Mouse (Mus musculus): ENCODE data around the gene Sfta2. TPM values are rescaled to one million over a fixed set of nuclear protein-coding genes. Genes with fewer than 3 reads are reported as not detected.

The Sfta2 gene
- polyA plus RNA-seq, 1 experiment from 2014 or later, result 0.44 TPM

DNA sequence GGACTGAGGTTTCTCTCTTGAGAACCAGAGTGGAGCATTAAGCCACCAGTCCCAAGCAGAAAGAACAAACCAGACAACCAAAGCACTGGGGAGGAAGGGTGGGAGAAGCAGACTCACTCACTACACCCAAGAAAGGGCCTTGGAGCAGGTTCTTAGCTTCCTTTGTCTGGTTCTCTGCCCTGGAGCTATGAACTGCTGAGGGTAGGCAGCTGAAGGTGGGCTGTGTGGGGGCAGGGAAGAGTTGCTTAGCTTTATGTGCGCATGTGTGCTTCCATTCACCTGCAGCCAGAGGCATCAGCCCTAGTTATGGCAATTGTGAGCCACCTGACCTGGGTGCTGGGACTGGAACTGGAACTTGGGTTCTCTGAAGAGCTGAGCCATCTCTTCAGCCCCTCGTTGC, 51.7 kb downstream of the Sfta2 start:
- no peak overlapping the region for H3K27ac ChIP-seq (replicated peaks)
- no peak overlapping the region for H3K9ac ChIP-seq
- no peaks in the 10 kb centered on the region for H3K9me3 ChIP-seq
- WGBS, result 90% methylated on average over 2 of the region's 2 CpGs
- H3K4me1 ChIP-seq (replicated peaks), result no peaks in the 10 kb centered on the region
- H3K4me3 ChIP-seq, result no peak overlapping the region
- no peak overlapping the region for H3K4me2 ChIP-seq
- peaks cover 16% of the 10 kb centered on the region; the same call in 1 of the 2 replicates for H3K36me3 ChIP-seq
- ATAC-seq (ENCODE audit: low FRiP score, low read depth), result no peak
- no peaks in the 10 kb centered on the region for H3K27me3 ChIP-seq

DNA sequence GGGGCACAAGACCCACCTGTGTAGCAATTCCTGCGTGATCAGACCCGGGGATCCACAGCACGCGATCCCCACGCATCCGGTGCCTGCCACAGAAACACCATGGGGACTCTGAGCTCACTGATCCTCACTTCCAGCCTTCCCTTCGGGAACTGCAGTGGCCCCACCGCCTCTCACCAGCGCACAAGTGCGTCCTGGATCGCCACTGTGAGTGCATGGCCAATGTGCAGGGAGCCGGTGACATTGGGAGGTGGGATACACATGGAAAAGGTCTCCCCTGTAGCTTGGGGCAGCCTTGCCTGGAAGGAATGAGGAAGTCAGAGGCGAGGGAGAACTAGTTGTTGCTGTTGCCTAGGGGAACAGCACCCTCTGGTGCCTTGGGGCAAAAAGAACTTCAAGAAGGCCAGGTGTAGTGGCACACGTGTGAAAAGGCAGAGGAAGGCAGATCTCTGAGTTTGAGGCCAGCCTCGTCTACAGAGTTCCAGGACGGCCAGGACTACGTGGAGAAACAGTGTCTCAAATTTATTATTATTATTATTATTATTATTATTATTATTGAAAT, 64.7 kb downstream of the Sfta2 start:
- Histone ChIP-seq H3K27me3 (no peaks in the 10 kb centered on the region), H3K27ac (replicated peaks) (no peak overlapping the region), H3K4me2 (0 out of 2 replicates have a peak overlapping the region, but pooled peaks have one; percentile 95), H3K9ac (no peak overlapping the region), H3K36me3 (peaks cover 18% of the 10 kb centered on the region; the same call in 1 of the 2 replicates), H3K9me3 (no peaks in the 10 kb centered on the region), H3K4me3 (no peak overlapping the region), H3K4me1 (replicated peaks) (peaks cover 22% of the 10 kb centered on the region)
- ATAC-seq (ENCODE audit: low FRiP score, low read depth), result no peak
- WGBS, result 81% methylated on average over 17 of the region's 17 CpGs

DNA sequence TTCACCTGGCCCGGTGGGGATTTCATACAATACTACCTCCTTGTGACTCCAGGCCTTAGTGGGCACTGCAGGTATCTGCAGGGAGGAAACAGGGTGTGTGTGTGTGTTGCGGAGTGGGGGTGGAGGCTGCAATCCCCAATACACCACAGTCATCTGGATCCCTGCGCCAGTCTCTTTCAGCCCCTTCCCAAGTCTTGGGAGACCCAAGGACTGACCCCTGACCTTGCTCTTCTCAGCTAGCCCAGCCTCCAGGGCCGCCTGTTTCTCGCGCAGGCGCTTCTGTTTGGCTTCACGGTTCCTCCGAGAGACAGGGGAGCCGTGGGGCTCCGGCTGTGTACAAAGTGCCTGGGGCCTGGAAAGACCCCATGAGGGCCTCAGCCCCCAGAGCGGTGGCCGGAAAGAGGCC, 65.5 kb downstream of the Sfta2 start:
- Histone ChIP-seq H3K27ac (replicated peaks) (peak overlapping the region; percentile 92), H3K4me1 (replicated peaks) (peaks cover 22% of the 10 kb centered on the region), H3K4me3 (peak overlapping the region; percentile 91), H3K36me3 (peaks cover 12% of the 10 kb centered on the region; the same call in 1 of the 2 replicates), H3K9me3 (no peaks in the 10 kb centered on the region), H3K4me2 (peak overlapping the region; percentile 95), H3K9ac (peak overlapping the region; percentile 78), H3K27me3 (no peaks in the 10 kb centered on the region)
- 3% methylated on average over 13 of the region's 13 CpGs for WGBS
- peak; percentile 57 for ATAC-seq (ENCODE audit: low FRiP score, low read depth)

DNA sequence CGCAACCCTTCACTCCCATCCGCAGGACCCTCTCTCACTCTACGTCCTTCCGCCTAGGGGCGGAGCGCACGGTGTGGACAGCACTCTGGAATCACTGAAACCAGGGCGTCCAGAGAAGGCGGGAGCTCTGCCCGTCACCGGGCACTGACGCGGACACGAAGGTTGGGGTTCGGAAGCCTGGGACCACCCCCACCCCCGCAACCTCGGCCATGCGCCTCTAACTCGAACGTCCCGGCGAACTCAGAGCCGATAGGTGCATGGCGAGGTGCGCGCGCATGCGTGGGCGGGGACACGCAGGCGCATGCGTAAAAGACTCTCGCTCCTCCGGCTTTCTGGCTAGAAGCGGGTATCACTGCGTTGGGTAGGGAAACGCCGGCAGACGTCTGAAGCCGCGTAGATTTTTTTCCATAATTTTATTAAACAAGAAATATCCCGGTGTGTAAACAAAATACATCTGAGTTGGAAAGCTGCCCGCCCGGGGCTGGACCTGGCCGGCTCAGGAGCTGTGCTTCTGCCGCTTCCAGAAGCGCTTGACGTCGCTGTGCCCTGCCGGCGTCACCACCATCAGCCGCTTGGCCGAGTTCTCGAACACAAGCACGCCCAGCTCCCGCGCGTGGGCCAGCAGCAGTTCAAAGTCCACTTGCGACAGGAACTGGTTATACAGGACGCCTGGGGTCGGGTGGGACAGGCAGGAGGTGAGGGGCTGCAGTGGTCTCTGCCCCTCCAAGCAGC, 66.2 kb downstream of the Sfta2 start, which contains the start of gene Vars2:
TSS of gene Vars2 (minus strand) at position 259 of the 732 bp plus-strand sequence.
- ATAC-seq (ENCODE audit: low FRiP score, low read depth), result peak; percentile 94
- Histone ChIP-seq H3K9me3 (no peaks in the 10 kb centered on the region), H3K4me3 (peak within 1 kb of the TSS; percentile 91), H3K9ac (peak within 1 kb of the TSS; percentile 78), H3K4me2 (peak within 1 kb of the TSS; percentile 95), H3K4me1 (replicated peaks) (peaks cover 24% of the 10 kb centered on the region), H3K27me3 (no peaks in the 10 kb centered on the region), H3K27ac (replicated peaks) (peak within 1 kb of the TSS; percentile 92), H3K36me3 (0 out of 2 replicates have a peak, but pooled peaks cover 12% of the 10 kb centered on the region)
- WGBS, result under 1% methylated on average over 61 of the region's 61 CpGs

DNA sequence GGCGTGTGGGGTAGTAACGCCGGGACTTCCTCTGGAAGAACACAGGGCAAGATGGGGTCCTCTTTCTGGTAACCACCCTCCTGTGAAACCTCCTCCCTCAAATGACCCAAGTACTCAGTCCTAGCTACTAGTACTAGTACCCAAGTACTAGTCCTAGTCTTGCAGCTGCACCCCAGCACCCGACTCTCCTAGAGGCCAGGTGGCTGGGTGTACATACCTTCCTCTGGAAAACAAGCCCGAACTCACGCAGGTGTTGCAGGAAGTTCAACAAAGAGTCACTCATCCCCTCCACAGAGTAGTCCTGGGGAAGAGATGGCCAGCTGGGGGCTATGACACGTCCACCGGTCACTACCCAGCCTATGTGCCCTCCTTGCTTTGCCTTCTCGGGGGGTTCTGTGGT, 68.4 kb downstream of the Sfta2 start:
- Histone ChIP-seq H3K9me3 (no peaks in the 10 kb centered on the region), H3K4me3 (no peak overlapping the region), H3K4me2 (no peak overlapping the region), H3K36me3 (no peaks in the 10 kb centered on the region), H3K27me3 (no peaks in the 10 kb centered on the region), H3K9ac (no peak overlapping the region), H3K4me1 (replicated peaks) (peaks cover 31% of the 10 kb centered on the region), H3K27ac (replicated peaks) (no peak overlapping the region)
- 95% methylated on average over 9 of the region's 9 CpGs for WGBS
- no peak for ATAC-seq (ENCODE audit: low FRiP score, low read depth)

DNA sequence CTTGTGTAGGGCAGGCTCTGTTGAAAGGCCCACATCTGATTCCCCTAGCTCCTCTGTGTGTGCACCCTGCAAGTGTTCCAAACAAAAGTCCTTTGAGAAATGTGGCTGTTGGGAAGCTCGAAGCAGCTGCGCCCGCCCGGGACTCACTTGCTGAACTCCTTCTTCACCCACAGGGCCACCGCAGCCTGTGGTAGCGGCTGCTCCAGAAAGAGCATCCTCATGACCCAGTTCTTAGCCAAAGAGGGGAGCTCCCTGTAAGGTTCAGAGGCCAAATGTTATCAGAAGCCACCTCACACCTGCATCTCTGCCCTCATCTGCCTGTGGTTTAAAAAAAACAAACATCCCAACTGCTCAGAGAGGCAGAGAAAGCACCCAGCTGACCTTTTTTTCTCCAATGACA, 70.5 kb downstream of the Sfta2 start:
- H3K27me3 ChIP-seq, result no peaks in the 10 kb centered on the region
- H3K4me3 ChIP-seq, result no peak overlapping the region
- WGBS, result 92% methylated on average over 6 of the region's 6 CpGs
- ATAC-seq (ENCODE audit: low FRiP score, low read depth), result no peak
- no peak overlapping the region for H3K27ac ChIP-seq (replicated peaks)
- H3K4me1 ChIP-seq (replicated peaks), result peaks cover 19% of the 10 kb centered on the region
- H3K9me3 ChIP-seq, result no peaks in the 10 kb centered on the region
- H3K36me3 ChIP-seq, result no peaks in the 10 kb centered on the region
- no peak overlapping the region for H3K4me2 ChIP-seq
- no peak overlapping the region for H3K9ac ChIP-seq

DNA sequence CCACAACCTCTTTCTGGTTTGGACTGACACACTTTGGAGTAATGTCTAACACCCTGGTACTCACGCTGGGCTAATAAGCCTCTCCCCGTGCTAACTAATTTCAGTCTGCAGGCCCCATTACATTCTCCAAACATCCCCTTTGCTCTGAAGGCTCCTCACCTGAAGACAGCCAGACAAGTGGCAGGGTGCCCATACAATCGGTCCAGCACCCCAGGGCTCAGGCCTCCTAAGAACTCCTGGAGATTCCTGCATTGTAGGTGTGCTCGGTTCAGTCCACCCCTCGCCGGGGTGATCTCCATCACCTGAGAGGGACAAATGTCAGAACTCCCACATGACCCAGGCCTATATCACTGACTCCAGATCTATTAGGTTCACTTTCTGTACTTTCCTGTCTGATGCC, 71.2 kb downstream of the Sfta2 start:
- ATAC-seq (ENCODE audit: low FRiP score, low read depth), result no peak
- peak overlapping the region; percentile 79 for H3K4me2 ChIP-seq
- no peak overlapping the region for H3K4me3 ChIP-seq
- no peaks in the 10 kb centered on the region for H3K9me3 ChIP-seq
- H3K27ac ChIP-seq (replicated peaks), result no peak overlapping the region
- H3K36me3 ChIP-seq, result no peaks in the 10 kb centered on the region
- WGBS, result 90% methylated on average over 6 of the region's 6 CpGs
- no peaks in the 10 kb centered on the region for H3K27me3 ChIP-seq
- H3K4me1 ChIP-seq (replicated peaks), result peaks cover 17% of the 10 kb centered on the region
- H3K9ac ChIP-seq, result no peak overlapping the region

DNA sequence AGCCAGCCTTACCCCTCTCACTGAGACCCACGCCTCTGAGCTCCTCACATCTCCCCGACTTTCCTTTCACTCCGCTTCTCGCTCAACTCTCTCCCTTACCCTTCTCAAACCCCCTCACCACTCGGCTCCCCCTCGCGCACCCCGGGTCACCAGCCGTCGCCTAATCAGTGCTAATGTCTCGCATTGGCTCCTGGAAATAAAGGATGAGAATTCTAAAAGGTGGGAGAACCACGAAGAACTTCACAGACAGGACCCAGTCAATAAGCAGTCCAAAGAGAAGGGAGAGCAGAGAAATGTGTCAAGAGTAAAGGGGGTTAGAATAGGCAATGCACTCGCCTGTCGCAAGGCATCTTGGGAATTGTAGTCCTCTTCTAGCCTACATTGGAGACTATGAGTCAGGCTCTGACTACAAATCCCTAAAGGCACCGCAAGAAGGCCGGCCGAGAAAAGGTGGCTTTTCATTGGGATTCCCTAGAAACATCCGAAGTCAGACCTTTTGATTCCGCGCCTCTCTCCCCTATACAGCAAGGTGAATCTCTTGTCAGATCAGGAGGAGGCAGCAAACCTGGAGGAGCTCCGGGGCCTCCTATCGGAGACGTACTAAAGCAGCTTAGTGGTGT, 72.2 kb downstream of the Sfta2 start, which contains the start of gene Gtf2h4:
TSS of gene Gtf2h4 (minus strand) at position 324 of the 620 bp plus-strand sequence.
- Histone ChIP-seq H3K9me3 (no peaks in the 10 kb centered on the region), H3K4me2 (peak within 1 kb of the TSS; percentile 79), H3K36me3 (no peaks in the 10 kb centered on the region), H3K27me3 (no peaks in the 10 kb centered on the region), H3K4me3 (peak within 1 kb of the TSS; percentile 67), H3K4me1 (replicated peaks) (peaks cover 9% of the 10 kb centered on the region), H3K9ac (peak within 1 kb of the TSS; percentile 82), H3K27ac (replicated peaks) (peak within 1 kb of the TSS; percentile 66)
- under 1% methylated on average over 23 of the region's 23 CpGs for WGBS
- ATAC-seq (ENCODE audit: low FRiP score, low read depth), result peak; percentile 97

DNA sequence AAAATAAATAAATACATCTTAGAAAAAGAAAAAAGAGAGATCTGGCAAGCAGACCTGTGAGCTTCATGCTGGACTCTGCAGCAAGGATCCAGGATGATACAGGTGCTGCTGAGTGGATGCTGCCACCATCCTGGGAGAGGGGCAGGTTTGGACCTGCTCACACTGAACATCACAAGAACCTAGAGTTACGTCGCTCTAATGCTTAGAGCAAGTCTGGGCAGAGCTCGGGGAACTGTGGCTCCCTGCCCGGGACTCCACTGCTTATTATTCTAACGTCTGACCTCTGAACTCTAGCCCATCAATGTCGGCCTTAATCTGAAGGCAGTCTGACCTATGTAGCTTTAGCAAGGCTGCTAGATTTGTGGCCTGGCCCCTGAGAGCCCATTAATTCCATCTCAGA, 79.2 kb downstream of the Sfta2 start:
- Histone ChIP-seq H3K4me1 (replicated peaks) (peaks cover 4% of the 10 kb centered on the region), H3K27ac (replicated peaks) (no peak overlapping the region), H3K4me2 (no peak overlapping the region), H3K4me3 (no peak overlapping the region), H3K36me3 (peaks cover 40% of the 10 kb centered on the region), H3K9me3 (no peaks in the 10 kb centered on the region), H3K27me3 (no peaks in the 10 kb centered on the region), H3K9ac (no peak overlapping the region)
- ATAC-seq (ENCODE audit: low FRiP score, low read depth), result no peak
- WGBS, result 33% methylated on average over 6 of the region's 6 CpGs

DNA sequence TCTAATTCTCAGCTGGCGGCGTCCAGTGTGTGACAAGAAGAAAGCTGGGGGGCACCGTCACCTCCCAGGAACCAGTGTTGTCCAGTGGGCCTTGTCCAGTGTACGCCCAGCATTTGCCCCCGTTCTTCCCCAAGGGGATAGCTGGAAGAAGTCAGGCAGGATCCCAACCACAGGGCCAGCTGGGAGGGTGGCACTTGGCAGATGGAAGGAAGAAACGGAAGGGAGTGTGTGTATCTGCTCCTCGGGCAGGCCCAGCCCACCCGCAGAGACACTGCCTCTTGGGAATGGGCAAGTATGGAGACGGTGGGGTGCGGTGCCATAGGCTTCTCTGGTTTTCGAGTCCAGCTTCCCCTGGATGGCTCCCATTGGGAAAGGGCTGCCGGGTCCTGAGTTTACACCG, 80.6 kb downstream of the Sfta2 start:
- 86% methylated on average over 13 of the region's 13 CpGs for WGBS
- Histone ChIP-seq H3K4me2 (no peak overlapping the region), H3K36me3 (peaks cover 50% of the 10 kb centered on the region), H3K27me3 (no peaks in the 10 kb centered on the region), H3K9me3 (no peaks in the 10 kb centered on the region), H3K4me1 (replicated peaks) (peaks cover 9% of the 10 kb centered on the region), H3K9ac (no peak overlapping the region), H3K4me3 (no peak overlapping the region), H3K27ac (replicated peaks) (no peak overlapping the region)
- no peak for ATAC-seq (ENCODE audit: low FRiP score, low read depth)

DNA sequence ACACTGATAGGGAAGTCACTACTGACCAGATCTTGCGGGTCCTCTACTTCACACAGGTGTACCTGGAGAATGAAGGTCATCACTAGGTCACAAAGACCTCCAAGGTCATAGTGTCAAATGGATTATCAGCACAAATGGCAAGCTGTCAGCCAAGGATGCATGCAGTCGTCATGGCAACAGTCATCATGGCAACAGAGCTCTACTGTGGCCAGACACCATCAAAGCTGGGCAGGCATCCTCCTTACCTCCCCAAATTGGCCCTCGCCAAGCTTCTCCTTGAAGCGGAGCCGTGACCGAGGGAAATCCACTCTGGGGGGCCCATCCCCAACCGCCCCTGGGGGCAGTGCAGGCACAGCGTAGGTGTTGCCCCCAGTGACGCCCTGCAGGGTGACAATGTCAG, 83.7 kb downstream of the Sfta2 start:
- WGBS, result 52% methylated on average over 9 of the region's 9 CpGs
- Histone ChIP-seq H3K36me3 (peaks cover 81% of the 10 kb centered on the region), H3K27ac (replicated peaks) (0 out of 2 replicates have a peak overlapping the region, but pooled peaks have one; percentile 27), H3K4me3 (no peak overlapping the region), H3K27me3 (no peaks in the 10 kb centered on the region), H3K4me2 (no peak overlapping the region), H3K4me1 (replicated peaks) (peaks cover 9% of the 10 kb centered on the region), H3K9me3 (no peaks in the 10 kb centered on the region), H3K9ac (no peak overlapping the region)
- ATAC-seq (ENCODE audit: low FRiP score, low read depth), result no peak

Data from hindbrain, embryonic 15.5 days (tissue).